Mouse (Mus musculus) thymus, postnatal 25 days (tissue): ENCODE measurements around the gene Dhtkd1.
"Not testable (repeated sequence)": the region's sequence is repeated elsewhere in the genome, so short reads cannot be mapped to it uniquely, and the experiment has no call there.

ENCODE experiments used
- DNase-seq: peaks from one replicate; pipeline ENCODE4 v3.0.0; 2022

The Dhtkd1 gene

DNA sequence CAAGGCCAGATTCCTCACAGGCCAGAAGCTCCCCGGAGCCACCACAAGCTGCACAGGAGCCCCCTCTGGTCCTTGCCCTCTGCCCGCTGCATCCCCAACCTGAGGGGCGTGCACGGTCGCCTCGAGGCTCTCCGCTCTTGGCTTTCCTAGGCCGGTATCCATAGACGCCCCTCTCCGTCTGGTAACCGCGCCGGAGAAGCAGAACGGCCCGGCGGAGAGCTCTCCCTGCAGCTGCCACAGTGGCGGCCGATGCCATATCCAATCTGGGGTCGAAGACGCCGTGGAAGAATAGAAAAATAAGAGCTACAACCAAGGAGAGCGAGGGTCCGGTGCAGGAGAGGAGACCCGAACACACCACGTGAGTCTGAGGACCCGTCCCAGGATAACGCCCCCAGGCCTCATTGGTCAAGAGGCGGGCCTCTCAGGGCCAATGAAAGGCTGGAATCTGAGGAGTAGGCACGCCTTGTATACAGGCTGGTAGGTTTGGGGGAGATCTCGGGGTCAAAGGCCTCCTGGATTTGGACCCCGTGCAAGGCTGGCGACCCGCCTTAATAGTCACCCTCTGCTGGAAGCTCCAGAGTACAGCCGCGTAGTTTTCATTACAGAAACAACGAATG lies at the start of gene Dhtkd1:
Dhtkd1 (minus strand) TSS at position 377 of the 617 bp plus-strand sequence.
- DNase-seq: peak; percentile 43

GRCm38 (mm10) chr2:5977532-5977931 lies 34.9 kb upstream of the Dhtkd1 start:
- DNase-seq: no peak

GRCm38 (mm10) chr2:5970629-5971028 lies 28.0 kb upstream of the Dhtkd1 start:
- DNase-seq: not testable (repeated sequence)

DNA sequence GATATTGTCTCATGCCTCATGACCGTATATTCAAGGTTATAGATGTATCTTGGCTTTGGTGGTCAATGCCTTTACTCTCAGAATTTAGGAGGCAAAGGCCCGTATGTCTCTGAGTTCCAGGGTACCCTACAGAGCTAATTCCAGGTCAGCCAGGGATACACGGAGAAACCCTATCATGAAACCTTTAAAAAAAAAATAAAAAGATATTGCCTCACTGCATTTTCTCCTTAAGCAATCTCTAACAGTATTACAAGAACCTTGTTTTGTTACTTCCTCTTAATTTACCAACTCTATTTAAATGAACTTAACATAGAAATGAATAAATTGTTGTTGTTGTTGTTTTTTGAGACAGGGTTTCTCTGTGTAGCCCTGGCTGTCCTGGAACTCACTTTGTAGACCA lies 23.4 kb upstream of the Dhtkd1 start:
- no peak for DNase-seq

- DNase-seq: not testable (repeated sequence)
These were observed 21.1 kb upstream of the Dhtkd1 start for GRCm38 (mm10) chr2:5963729-5964128.

DNA sequence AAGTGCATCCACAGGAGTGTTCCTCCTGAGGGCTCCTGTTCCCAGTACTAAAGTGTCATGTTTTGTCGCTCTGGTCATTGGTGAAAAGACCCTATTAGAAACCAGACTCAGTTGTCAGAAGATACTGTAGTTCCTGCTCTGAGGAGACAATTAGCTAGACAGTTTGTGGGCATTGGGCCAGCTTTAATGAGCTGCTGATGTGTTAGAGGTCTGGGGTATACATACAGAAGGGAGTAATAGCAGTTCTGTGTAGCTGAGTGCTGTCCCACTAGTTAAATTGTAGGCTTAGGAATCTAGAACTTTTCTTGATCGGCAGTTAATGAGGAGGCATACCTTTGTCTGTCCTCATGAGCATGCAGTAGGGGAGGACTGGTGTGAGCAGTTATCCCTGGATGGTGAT lies 19.7 kb upstream of the Dhtkd1 start:
- DNase-seq: no peak

DNA sequence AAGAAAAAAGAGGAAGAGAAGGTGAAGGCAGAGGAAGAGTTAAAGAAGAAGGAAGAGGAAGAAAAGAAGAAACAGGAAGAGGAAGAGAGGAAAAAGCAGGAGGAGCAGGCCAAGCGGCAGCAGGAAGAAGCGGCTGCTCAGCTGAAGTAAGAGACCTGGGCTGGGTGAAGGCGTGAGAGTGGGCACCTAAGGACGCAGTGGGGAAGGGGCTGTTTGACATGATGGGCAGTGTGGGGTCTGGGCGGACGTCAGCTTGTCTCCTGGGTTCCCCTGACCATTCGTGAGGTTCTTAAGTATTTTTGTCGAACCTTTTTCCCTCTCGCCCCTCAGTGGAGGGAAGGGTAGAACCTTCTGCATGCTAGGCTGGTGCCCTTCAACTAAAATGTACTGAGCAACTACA lies 15.1 kb upstream of the Dhtkd1 start:
- DNase-seq: no peak

- no peak for DNase-seq
These were observed 9.1 kb upstream of the Dhtkd1 start for GRCm38 (mm10) chr2:5951621-5952211.

- peak; percentile 95 for DNase-seq
These were observed 8.4 kb upstream of the Dhtkd1 start, which contains the start of gene Upf2 for GRCm38 (mm10) chr2:5950766-5951595. TSS of gene Upf2 (plus strand) at chr2:5951469.

DNA sequence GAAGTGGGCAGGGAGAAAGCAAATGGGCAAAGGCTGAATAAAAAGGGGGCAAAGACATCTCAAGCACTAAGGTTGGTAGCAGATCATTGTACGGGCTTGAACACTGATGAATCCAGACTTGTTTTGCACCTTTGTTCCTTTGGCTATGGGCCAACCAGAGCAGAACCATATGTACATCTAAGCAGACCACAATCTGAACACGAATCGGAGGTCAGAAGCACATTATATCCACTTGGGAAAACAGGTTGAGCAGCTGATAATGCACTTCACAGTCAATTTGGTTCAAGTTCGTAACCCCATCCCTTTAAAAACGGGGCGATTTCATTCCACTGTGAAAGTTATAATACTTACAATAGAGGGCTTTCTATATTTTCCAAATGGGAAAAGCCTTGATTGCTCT lies 7.7 kb upstream of the Dhtkd1 start:
- peak; percentile 5 for DNase-seq

GRCm38 (mm10) chr2:5949821-5950220 lies 7.2 kb upstream of the Dhtkd1 start:
- DNase-seq: not testable (repeated sequence)

DNA sequence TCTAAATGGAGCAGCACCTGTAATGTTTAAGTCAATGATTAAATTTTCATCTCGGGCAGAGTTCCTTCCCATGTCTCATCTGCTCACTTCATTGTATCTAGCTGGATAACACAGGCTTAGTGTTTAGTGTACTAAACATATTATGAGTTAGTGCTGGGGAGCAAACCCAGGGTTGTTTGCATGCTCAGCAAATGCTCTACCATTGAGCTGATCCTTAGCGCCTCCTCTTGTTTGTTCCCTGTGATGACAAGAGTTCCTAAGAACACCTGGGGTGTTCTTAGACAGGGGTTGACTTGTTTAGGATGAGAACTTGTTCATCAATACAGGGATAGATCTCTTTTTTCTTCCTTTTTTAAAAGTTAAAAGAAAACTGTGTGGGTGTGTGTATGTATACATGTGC lies 6.4 kb upstream of the Dhtkd1 start:
- no peak for DNase-seq

- no peak for DNase-seq
These were observed 4.3 kb upstream of the Dhtkd1 start for GRCm38 (mm10) chr2:5946876-5947275.

DNA sequence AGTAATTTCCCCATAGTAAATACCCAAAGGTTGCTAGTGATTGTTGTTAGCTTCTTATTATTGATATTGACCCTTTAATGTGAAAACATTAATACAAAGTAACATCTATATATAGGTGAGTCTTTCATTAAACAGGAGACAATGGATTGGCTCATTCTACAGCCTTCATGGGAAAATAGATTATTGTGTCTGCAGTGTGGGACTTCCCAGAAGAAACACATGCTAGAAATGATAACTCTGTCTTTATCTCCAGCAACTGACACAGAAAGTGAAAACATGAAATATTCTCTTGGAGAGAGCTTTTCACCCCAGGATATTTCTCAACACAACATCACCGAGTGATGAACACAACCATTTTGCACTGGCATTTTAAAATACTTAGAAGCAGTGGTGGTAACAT lies 3.0 kb upstream of the Dhtkd1 start:
- no peak for DNase-seq

- DNase-seq: no peak
These were observed 479 bp upstream of the Dhtkd1 start for GRCm38 (mm10) chr2:5943071-5943470.

- DNase-seq: no peak
These were observed 654 bp downstream of the Dhtkd1 start for GRCm38 (mm10) chr2:5941861-5942415.

DNA sequence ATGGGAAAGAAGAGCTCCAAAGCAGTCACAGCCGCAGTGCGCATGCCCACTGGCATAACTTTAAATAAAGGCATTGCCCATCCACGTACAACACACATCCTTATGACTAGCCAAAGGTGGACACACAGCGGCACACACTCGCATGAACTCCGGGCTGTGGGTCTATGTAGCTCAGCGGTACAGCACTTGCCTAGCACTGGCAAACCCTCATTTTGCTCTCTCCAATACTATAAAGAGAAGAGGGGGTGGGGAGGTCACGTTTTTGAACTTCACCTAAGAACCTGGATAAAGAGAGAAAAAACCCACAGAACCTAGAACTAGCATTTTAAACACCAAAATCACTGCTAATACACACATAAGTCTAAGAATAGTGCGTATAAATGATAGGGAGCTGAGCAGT lies 1.7 kb downstream of the Dhtkd1 start:
- no peak for DNase-seq

- no peak for DNase-seq
These were observed 2.7 kb downstream of the Dhtkd1 start for GRCm38 (mm10) chr2:5939911-5940310.

GRCm38 (mm10) chr2:5939319-5939718 lies 3.3 kb downstream of the Dhtkd1 start:
- DNase-seq: no peak

- no peak for DNase-seq
These were observed 6.0 kb downstream of the Dhtkd1 start for GRCm38 (mm10) chr2:5936550-5936949.

DNA sequence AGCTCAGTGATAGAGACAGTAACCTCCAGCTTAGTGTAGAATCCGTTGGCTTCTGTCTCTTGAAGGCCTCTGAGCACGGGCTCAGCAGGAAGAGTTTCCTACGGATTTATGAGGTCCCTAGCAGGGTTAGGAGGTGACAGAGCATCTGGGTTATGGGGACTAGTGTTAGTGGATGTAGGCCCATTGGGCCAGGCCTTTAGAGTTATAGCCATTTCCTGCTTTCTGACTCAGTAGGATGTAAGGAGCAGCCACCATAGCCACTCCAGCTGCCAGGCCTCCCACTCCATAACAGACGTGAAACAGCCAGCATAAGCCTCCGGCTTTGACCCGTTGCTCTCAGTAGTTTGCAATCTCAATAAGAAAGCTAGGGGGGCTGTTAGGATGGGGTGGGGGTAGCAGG lies 6.5 kb downstream of the Dhtkd1 start:
- DNase-seq: no peak

GRCm38 (mm10) chr2:5934936-5935335 lies 7.7 kb downstream of the Dhtkd1 start:
- no peak for DNase-seq

DNA sequence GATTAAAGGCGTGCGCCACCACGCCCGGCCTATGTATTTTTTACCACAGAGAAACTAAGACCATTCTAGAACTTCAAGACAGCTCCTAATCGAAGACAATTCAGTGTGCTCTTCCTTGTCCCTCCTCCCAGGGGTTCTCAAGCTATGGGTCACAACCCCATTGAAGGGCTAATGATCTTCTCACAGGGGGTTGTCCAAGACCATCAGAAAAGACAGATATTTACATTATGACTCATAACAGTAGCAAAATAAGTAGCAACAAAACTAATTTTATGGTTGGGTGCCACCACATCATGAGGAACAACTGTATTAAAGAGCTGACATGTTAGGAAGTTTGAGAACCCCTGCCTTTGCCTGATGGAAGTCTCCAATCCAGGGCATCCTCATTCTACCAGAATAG lies 10.7 kb downstream of the Dhtkd1 start:
- no peak for DNase-seq
